Mouse (Mus musculus): ENCODE data around the gene Mat2b.

Mat2b gene

GRCm38 (mm10) chr11:40649726-40650445 is 45.1 kb downstream of the Mat2b start:
- WGBS: 70% methylated on average over 8 of the region's 8 CpGs

- WGBS: 41% methylated on average over 2 of the region's 2 CpGs
These were observed 47.8 kb downstream of the Mat2b start for GRCm38 (mm10) chr11:40647246-40647645.
